Mouse (Mus musculus) lung, postnatal 0 days (tissue): ENCODE results near the gene Epb41l5.

ENCODE experiments used
- CTCF ChIP-seq: IDR thresholded peaks from 2 replicates; pipeline ENCODE4 v1.5.1; 2016; ENCODE audit warnings: antibody characterized with exemption, mild to moderate bottlenecking
- EP300 ChIP-seq: IDR thresholded peaks from 2 replicates; pipeline ENCODE4 v1.6.1; 2016; ENCODE audit warnings: antibody characterized with exemption, mild to moderate bottlenecking, control low read depth

DNA sequence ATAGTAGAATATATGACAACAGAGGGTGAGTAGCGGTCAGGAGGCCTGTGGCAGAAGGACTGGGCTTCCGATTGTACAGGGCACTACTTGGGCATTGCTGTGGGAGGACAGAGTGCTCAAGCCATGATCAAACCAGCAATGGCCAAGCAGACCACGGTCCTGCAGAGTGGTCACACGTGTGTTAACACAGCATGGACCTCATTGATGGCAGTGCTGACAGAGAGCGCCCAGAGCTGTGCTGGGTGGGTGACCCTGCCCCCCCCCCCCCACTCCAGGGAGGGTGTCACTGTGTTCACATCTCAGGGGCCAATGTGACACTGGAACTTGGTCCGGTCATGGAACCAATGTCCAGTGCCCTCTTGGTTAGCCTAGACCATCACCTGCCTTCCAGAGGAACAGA lies 116.6 kb downstream of the Epb41l5 start:
- TF ChIP-seq CTCF (no peak), EP300 (no peak)
